Mouse (Mus musculus) heart, adult 2 months (tissue): ENCODE data around the gene Nutm1. TPM values are rescaled to one million over a fixed set of nuclear protein-coding genes. Genes with fewer than 3 reads are reported as not detected.

ENCODE experiments used
- DNase-seq, 2 experiments: peaks; one replicate each; pipeline ENCODE4 v3.0.0; 2021
- H3K27ac ChIP-seq: fragments of 200-600 bp; 2 replicates; pipeline ENCODE4 v1.8.1; 2022
- H3K27me3 ChIP-seq: fragments of 200-500 bp; 2 replicates; pipeline ENCODE4 v1.6.1; 2012; ENCODE audit warnings: mild to moderate bottlenecking, low read length, inconsistent platforms, mixed read lengths; ENCODE audit not compliant: control insufficient read depth, insufficient read depth
- H3K36me3 ChIP-seq: fragments of 200-500 bp; 2 replicates; pipeline ENCODE4 v1.6.1; 2012; ENCODE audit warnings: low read length, inconsistent platforms; ENCODE audit not compliant: control insufficient read depth, insufficient read depth
- H3K4me1 ChIP-seq: fragments of 200-500 bp; 2 replicates; pipeline ENCODE4 v1.6.1; 2011; ENCODE audit warnings: low read length; ENCODE audit not compliant: control insufficient read depth, insufficient read depth
- H3K4me3 ChIP-seq: fragments of 200-600 bp; 2 replicates; pipeline ENCODE4 v1.8.1; 2022
- H3K79me2 ChIP-seq: fragments of 200-500 bp; replicated peaks from 2 replicates; pipeline ENCODE4 v1.6.1; 2012; ENCODE audit warnings: mild to moderate bottlenecking, inconsistent platforms, low read length, moderate library complexity, mixed read lengths; ENCODE audit not compliant: control insufficient read depth, insufficient read depth
- H3K9ac ChIP-seq: fragments of 200-500 bp; 2 replicates; pipeline ENCODE4 v1.6.1; 2012; ENCODE audit warnings: low read depth, mild to moderate bottlenecking, control low read depth, inconsistent platforms, low read length, mixed read lengths
- CTCF ChIP-seq: fragments of 200-600 bp; IDR thresholded peaks from 2 replicates; pipeline ENCODE4 v1.8.1; 2022; ENCODE audit warnings: antibody characterized with exemption, mild to moderate bottlenecking, moderate library complexity
- EP300 ChIP-seq: fragments of 200-500 bp; IDR thresholded peaks from 2 replicates; pipeline ENCODE4 v1.6.1; 2011; ENCODE audit warnings: low read depth, low read length, control low read depth; ENCODE audit not compliant: insufficient read depth
- POLR2A ChIP-seq: fragments of 200-500 bp; IDR thresholded peaks from 2 replicates; pipeline ENCODE4 v1.6.1; 2011; ENCODE audit warnings: mild to moderate bottlenecking, low read depth, low read length, control low read depth; ENCODE audit not compliant: insufficient read depth
- WGBS: fragments of 180-500 bp; shearing (Covaris S2); methylation state at CpG from one replicate; pipeline ENCODE4 v1.1.7; 2018; 5-methylcytosine and 5-hydroxymethylcytosine counted together
- intact Hi-C: fragments of 180-260 bp; cut with DNase I; formaldehyde crosslinking; loops from one replicate; pipeline ENCODE4 v1.15.1; 2025
- long read RNA-seq: library from polyadenylated mRNA; stranded (forward); transcript quantifications from one replicate; pipeline ENCODE4 v2.0.0, GENCODE M21; 2021
- polyA plus RNA-seq: library from polyadenylated mRNA; depleted of rRNA; stranded (reverse); fragments of >200 nt; gene quantifications from 2 replicates; pipeline ENCODE4 v1.2.3, GENCODE M21; 2012; rRNA removed
- total RNA-seq, 2 experiments: library from RNA; stranded (reverse); gene quantifications; 2 replicates each; pipeline ENCODE4 v1.2.3; 2021

Nutm1 gene
- not detected for total RNA-seq
- polyA plus RNA-seq: not detected in 2 replicates
- long read RNA-seq: 0 reads

DNA sequence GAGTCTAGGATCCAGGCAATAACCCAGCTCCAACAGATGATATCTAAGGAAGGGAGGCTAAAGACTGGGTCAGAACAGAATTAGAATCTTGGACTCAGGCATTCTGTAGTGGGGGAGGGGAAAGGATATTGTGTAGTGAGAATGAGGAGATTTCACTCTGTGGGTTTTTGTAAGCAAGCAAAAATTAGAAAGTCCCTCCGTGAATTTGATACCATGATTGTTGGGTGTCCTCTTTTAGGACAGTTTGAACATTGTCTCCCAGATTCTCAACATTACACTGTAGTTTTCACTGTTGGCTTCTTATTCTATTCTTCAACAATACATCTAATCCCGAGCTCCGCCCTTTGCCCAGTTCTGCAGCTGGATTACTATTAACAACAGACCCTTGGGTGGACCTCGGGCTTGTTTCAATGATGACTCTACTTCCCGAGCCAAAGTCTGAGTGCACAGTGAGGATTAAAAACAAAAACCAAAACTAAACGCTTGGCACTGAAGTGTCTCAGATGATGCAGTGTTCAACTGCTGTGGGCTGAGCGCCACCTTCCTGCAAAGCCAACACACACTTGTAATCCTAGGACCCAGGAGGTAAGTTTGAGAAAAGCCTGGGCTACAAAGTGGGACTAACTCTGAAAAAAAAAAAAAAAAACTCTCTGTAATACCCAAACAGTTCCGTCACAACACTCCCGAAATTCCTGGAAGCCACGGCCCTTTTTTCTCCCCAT, at the start of gene Nutm1:
Gene Nutm1, minus strand, starts transcription at position 51 of the 722 bp plus-strand sequence.
- intact Hi-C loops: loop anchor here (5.0 kb wide), 1 partner anchor 62 kb away; no protein-coding TSS in a partner anchor
- Histone ChIP-seq H3K4me1 (no peaks in the 10 kb centered on the region; the same call in 1 of the 2 replicates), H3K79me2 (no peaks in the 10 kb centered on the region), H3K36me3 (no peaks in the 10 kb centered on the region), H3K9ac (no peak within 1 kb of the TSS), H3K27ac (no peak within 1 kb of the TSS), H3K4me3 (no peak within 1 kb of the TSS), H3K27me3 (no peaks in the 10 kb centered on the region)
- 60% methylated on average over 10 of the region's 10 CpGs for WGBS
- TF ChIP-seq POLR2A: no peak
- peak; percentile 25; the same call in 1 of the 2 replicates for TF ChIP-seq CTCF
- DNase-seq: peak in 1 of 2 experiments; percentile 27

- 48% methylated on average over 3 of the region's 3 CpGs for WGBS
- Histone ChIP-seq H3K27ac (no peak overlapping the region), H3K4me1 (peaks cover 7% of the 10 kb centered on the region), H3K36me3 (peaks cover 6% of the 10 kb centered on the region; the same call in 1 of the 2 replicates), H3K79me2 (peaks cover 4% of the 10 kb centered on the region; the same call in 1 of the 2 replicates), H3K27me3 (no peaks in the 10 kb centered on the region), H3K9ac (no peak overlapping the region), H3K4me3 (no peak overlapping the region)
- no peak for DNase-seq
- intact Hi-C loops: loop anchor here (2.0 kb wide), 1 partner anchor 42 kb away; the partner anchor contains the start of gene Gm21985
- no peak for TF ChIP-seq EP300
These were observed 49.6 kb upstream of the Nutm1 start for GRCm38 (mm10) chr2:112308671-112309070.

GRCm38 (mm10) chr2:112298221-112298620, 39.1 kb upstream of the Nutm1 start:
- TF ChIP-seq POLR2A (no peak), EP300 (no peak), CTCF (no peak)
- WGBS: 82% methylated on average over 4 of the region's 4 CpGs
- peaks cover 1% of the 10 kb centered on the region for H3K79me2 ChIP-seq

DNA sequence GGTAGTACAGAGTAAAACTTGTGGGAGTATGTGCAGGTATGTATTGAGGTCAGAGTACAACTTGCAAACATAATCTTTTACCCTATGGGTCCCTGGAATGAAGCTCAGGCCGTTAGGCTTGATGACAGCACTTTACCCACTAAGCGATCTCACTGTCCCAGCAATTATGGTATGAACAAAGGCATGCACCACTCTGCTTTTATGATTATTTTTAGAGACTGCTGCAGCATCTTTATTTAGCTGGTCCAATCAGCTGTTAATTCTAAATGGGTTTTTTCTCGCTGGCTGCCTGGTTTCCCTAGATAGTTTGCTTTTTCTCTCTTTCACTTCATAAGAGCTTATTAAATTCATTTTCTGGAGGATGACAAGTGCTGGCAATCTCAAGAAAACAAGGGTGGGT, 37.1 kb upstream of the Nutm1 start:
- Histone ChIP-seq H3K4me1 (peaks cover 6% of the 10 kb centered on the region), H3K36me3 (peaks cover 26% of the 10 kb centered on the region), H3K79me2 (peaks cover 1% of the 10 kb centered on the region; the same call in 1 of the 2 replicates), H3K27ac (peak overlapping the region; percentile 78), H3K9ac (no peak overlapping the region; the same call in 1 of the 2 replicates), H3K27me3 (no peaks in the 10 kb centered on the region), H3K4me3 (no peak overlapping the region)
- intact Hi-C loops: no loop called here
- DNase-seq: no peak
- no peak for TF ChIP-seq EP300
- no peak for TF ChIP-seq CTCF
- no peak for TF ChIP-seq POLR2A
- 62% methylated on average over 3 of the region's 3 CpGs for WGBS

More at GRCm38 (mm10) chr2:112298221-112298620, 39.1 kb upstream of the Nutm1 start:
- peaks cover 26% of the 10 kb centered on the region for H3K36me3 ChIP-seq
- H3K27ac ChIP-seq: no peak overlapping the region
- no peak overlapping the region for H3K4me3 ChIP-seq
- DNase-seq: no peak
- no peaks in the 10 kb centered on the region for H3K27me3 ChIP-seq
- peaks cover 6% of the 10 kb centered on the region for H3K4me1 ChIP-seq
- no peak overlapping the region for H3K9ac ChIP-seq
- intact Hi-C loops: no loop called here

- WGBS: 61% methylated on average over 2 of the region's 2 CpGs
- Histone ChIP-seq H3K27me3 (no peaks in the 10 kb centered on the region), H3K36me3 (peaks cover 22% of the 10 kb centered on the region), H3K4me3 (no peak overlapping the region), H3K9ac (no peak overlapping the region), H3K27ac (no peak overlapping the region), H3K4me1 (peaks cover 5% of the 10 kb centered on the region), H3K79me2 (no peaks in the 10 kb centered on the region; the same call in 1 of the 2 replicates)
- intact Hi-C loops: no loop called here
- TF ChIP-seq EP300 (no peak), CTCF (no peak), POLR2A (no peak)
- no peak for DNase-seq
These were observed 33.7 kb upstream of the Nutm1 start for GRCm38 (mm10) chr2:112292823-112293222.

GRCm38 (mm10) chr2:112289507-112289906, 30.4 kb upstream of the Nutm1 start:
- no peak for DNase-seq
- no peaks in the 10 kb centered on the region for H3K27me3 ChIP-seq
- no peak overlapping the region for H3K9ac ChIP-seq
- H3K4me1 ChIP-seq: peaks cover 6% of the 10 kb centered on the region
- intact Hi-C loops: no loop called here
- no peak overlapping the region for H3K4me3 ChIP-seq
- WGBS: 73% methylated on average over 3 of the region's 3 CpGs
- H3K79me2 ChIP-seq: no peaks in the 10 kb centered on the region; the same call in 1 of the 2 replicates
- no peak overlapping the region for H3K27ac ChIP-seq
- peaks cover 9% of the 10 kb centered on the region for H3K36me3 ChIP-seq
- TF ChIP-seq EP300 (no peak), CTCF (no peak), POLR2A (no peak)
